Mouse (Mus musculus): ENCODE measurements around the gene Rnaseh2b. TPM values are rescaled to one million over a fixed set of nuclear protein-coding genes. Genes with fewer than 3 reads are reported as not detected.

Rnaseh2b gene
- polyA plus RNA-seq, 1 experiment, result 16.0 TPM

- TF ChIP-seq CTCF (IDR thresholded peaks at IDR 0.05; ENCODE audit: borderline replicate concordance, insufficient read depth, low read depth, low read length) (no peak), POLR2A (IDR thresholded peaks at IDR 0.05; ENCODE audit: borderline replicate concordance, insufficient read depth, low read length) (no peak)
- DNase-seq, result no peak
- 70% methylated on average over 5 of the region's 5 CpGs for WGBS
- Histone ChIP-seq H3K4me3 (replicated peaks; ENCODE audit: insufficient read depth, low read depth, low read length) (no peak overlapping the region), H3K27ac (ENCODE audit: insufficient read depth, low read length) (no peak overlapping the region), H3K4me1 (ENCODE audit: control insufficient read depth, insufficient read depth, low read length) (no peaks in the 10 kb centered on the region), H3K27me3 (ENCODE audit: control insufficient read depth, insufficient read depth, low read length) (no peaks in the 10 kb centered on the region)
Observed at GRCm38 (mm10) chr14:62323457-62323856, 31.1 kb downstream of the Rnaseh2b start.

DNA sequence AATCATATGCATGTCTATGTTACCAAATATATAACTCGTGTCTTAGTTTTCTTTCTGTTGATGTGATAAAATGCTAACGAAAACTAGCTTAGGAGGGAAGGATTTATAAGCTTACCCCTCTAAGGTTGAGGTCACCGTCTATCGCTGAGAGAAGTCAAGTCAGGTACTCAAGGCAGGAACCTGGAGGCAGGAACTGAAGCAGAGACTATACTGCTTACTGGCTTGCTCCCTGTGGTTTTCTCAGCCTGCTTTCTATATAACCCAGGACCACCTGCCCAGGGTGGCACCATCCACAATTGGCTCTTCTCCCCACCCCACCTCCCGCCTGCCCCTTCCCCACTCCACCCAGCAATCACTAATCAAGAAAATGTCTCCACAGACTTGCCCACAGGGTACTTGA lies 32.6 kb downstream of the Rnaseh2b start:
- WGBS, result 93% methylated on average over 5 of the region's 5 CpGs
- DNase-seq, result no peak
- no peak overlapping the region for H3K4me3 ChIP-seq (replicated peaks; ENCODE audit: insufficient read depth, low read depth, low read length)
- H3K27ac ChIP-seq (ENCODE audit: insufficient read depth, low read length), result no peak overlapping the region
- no peaks in the 10 kb centered on the region for H3K27me3 ChIP-seq (ENCODE audit: control insufficient read depth, insufficient read depth, low read length)
- TF ChIP-seq POLR2A (IDR thresholded peaks at IDR 0.05; ENCODE audit: borderline replicate concordance, insufficient read depth, low read length) (no peak), CTCF (IDR thresholded peaks at IDR 0.05; ENCODE audit: borderline replicate concordance, insufficient read depth, low read depth, low read length) (no peak)
- H3K4me1 ChIP-seq (ENCODE audit: control insufficient read depth, insufficient read depth, low read length), result no peaks in the 10 kb centered on the region

DNA sequence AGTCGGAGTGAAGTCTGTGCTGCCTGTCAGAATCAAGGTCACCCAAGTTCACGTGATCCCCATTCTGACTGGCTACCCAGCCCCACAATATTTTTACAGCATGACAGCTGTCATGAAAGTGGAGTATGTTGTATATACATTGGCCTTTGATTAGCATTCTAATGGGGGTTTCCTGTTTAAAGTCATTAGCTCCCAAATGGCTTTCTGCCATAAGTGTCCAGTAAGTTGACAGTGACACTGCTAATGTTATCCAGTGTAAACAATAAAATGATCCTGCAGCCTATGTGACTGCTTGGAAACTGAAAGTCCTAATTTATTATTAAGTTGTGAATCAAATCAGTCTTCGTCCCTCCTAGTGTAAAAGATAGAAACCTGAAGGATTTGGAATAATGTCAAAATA lies 33.6 kb downstream of the Rnaseh2b start:
- no peak overlapping the region for H3K27ac ChIP-seq (ENCODE audit: insufficient read depth, low read length)
- no peaks in the 10 kb centered on the region for H3K27me3 ChIP-seq (ENCODE audit: control insufficient read depth, insufficient read depth, low read length)
- WGBS, result 84% methylated on average over 3 of the region's 3 CpGs
- TF ChIP-seq POLR2A (IDR thresholded peaks at IDR 0.05; ENCODE audit: borderline replicate concordance, insufficient read depth, low read length) (no peak), CTCF (IDR thresholded peaks at IDR 0.05; ENCODE audit: borderline replicate concordance, insufficient read depth, low read depth, low read length) (no peak)
- DNase-seq, result no peak
- no peaks in the 10 kb centered on the region for H3K4me1 ChIP-seq (ENCODE audit: control insufficient read depth, insufficient read depth, low read length)
- no peak overlapping the region for H3K4me3 ChIP-seq (replicated peaks; ENCODE audit: insufficient read depth, low read depth, low read length)

GRCm38 (mm10) chr14:62327171-62327570 lies 34.8 kb downstream of the Rnaseh2b start:
- no peak overlapping the region for H3K27ac ChIP-seq (ENCODE audit: insufficient read depth, low read length)
- TF ChIP-seq CTCF (IDR thresholded peaks at IDR 0.05; ENCODE audit: borderline replicate concordance, insufficient read depth, low read depth, low read length), result no peak
- TF ChIP-seq POLR2A (IDR thresholded peaks at IDR 0.05; ENCODE audit: borderline replicate concordance, insufficient read depth, low read length), result no peak
- WGBS, result 7% methylated on average over 2 of the region's 2 CpGs
- H3K4me1 ChIP-seq (ENCODE audit: control insufficient read depth, insufficient read depth, low read length), result no peaks in the 10 kb centered on the region
- no peaks in the 10 kb centered on the region for H3K27me3 ChIP-seq (ENCODE audit: control insufficient read depth, insufficient read depth, low read length)
- no peak overlapping the region for H3K4me3 ChIP-seq (replicated peaks; ENCODE audit: insufficient read depth, low read depth, low read length)
- DNase-seq, result no peak

- Histone ChIP-seq H3K4me3 (replicated peaks; ENCODE audit: insufficient read depth, low read depth, low read length) (no peak overlapping the region), H3K27ac (ENCODE audit: insufficient read depth, low read length) (no peak overlapping the region)
- 55% methylated on average over 6 of the region's 6 CpGs for WGBS
Observed at GRCm38 (mm10) chr14:62328606-62329005, 36.2 kb downstream of the Rnaseh2b start.

GRCm38 (mm10) chr14:62329631-62330030 lies 37.2 kb downstream of the Rnaseh2b start:
- Histone ChIP-seq H3K4me1 (ENCODE audit: control insufficient read depth, insufficient read depth, low read length) (no peaks in the 10 kb centered on the region), H3K27ac (ENCODE audit: insufficient read depth, low read length) (no peak overlapping the region), H3K27me3 (ENCODE audit: control insufficient read depth, insufficient read depth, low read length) (no peaks in the 10 kb centered on the region), H3K4me3 (replicated peaks; ENCODE audit: insufficient read depth, low read depth, low read length) (no peak overlapping the region)
- WGBS, result 95% methylated on average over 3 of the region's 3 CpGs
- TF ChIP-seq POLR2A (IDR thresholded peaks at IDR 0.05; ENCODE audit: borderline replicate concordance, insufficient read depth, low read length) (no peak), CTCF (IDR thresholded peaks at IDR 0.05; ENCODE audit: borderline replicate concordance, insufficient read depth, low read depth, low read length) (no peak)
- no peak for DNase-seq

More at GRCm38 (mm10) chr14:62328606-62329005, 36.2 kb downstream of the Rnaseh2b start:
- Histone ChIP-seq H3K4me1 (ENCODE audit: control insufficient read depth, insufficient read depth, low read length) (no peaks in the 10 kb centered on the region), H3K27me3 (ENCODE audit: control insufficient read depth, insufficient read depth, low read length) (no peaks in the 10 kb centered on the region)
- DNase-seq, result no peak
- TF ChIP-seq CTCF (IDR thresholded peaks at IDR 0.05; ENCODE audit: borderline replicate concordance, insufficient read depth, low read depth, low read length) (no peak), POLR2A (IDR thresholded peaks at IDR 0.05; ENCODE audit: borderline replicate concordance, insufficient read depth, low read length) (no peak)

GRCm38 (mm10) chr14:62331457-62331856 lies 39.1 kb downstream of the Rnaseh2b start:
- peak overlapping the region; percentile 80 for H3K4me3 ChIP-seq (replicated peaks; ENCODE audit: insufficient read depth, low read depth, low read length)

GRCm38 (mm10) chr14:62331866-62332619 lies 39.7 kb downstream of the Rnaseh2b start:
- Histone ChIP-seq H3K4me1 (ENCODE audit: control insufficient read depth, insufficient read depth, low read length) (no peaks in the 10 kb centered on the region), H3K4me3 (replicated peaks; ENCODE audit: insufficient read depth, low read depth, low read length) (peak overlapping the region; percentile 80), H3K27ac (ENCODE audit: insufficient read depth, low read length) (peak overlapping the region; percentile 91), H3K27me3 (ENCODE audit: control insufficient read depth, insufficient read depth, low read length) (no peaks in the 10 kb centered on the region)
- TF ChIP-seq CTCF (IDR thresholded peaks at IDR 0.05; ENCODE audit: borderline replicate concordance, insufficient read depth, low read depth, low read length) (no peak), POLR2A (IDR thresholded peaks at IDR 0.05; ENCODE audit: borderline replicate concordance, insufficient read depth, low read length) (peak; percentile 10; the same call in 1 of the 2 replicates)
- peak; percentile 87 to 89 for DNase-seq
- under 1% methylated on average over 62 of the region's 62 CpGs for WGBS

More at GRCm38 (mm10) chr14:62331457-62331856, 39.1 kb downstream of the Rnaseh2b start:
- no peak for TF ChIP-seq CTCF (IDR thresholded peaks at IDR 0.05; ENCODE audit: borderline replicate concordance, insufficient read depth, low read depth, low read length)
- WGBS, result 9% methylated on average over 6 of the region's 6 CpGs
- Histone ChIP-seq H3K27ac (ENCODE audit: insufficient read depth, low read length) (no peak overlapping the region), H3K4me1 (ENCODE audit: control insufficient read depth, insufficient read depth, low read length) (no peaks in the 10 kb centered on the region), H3K27me3 (ENCODE audit: control insufficient read depth, insufficient read depth, low read length) (no peaks in the 10 kb centered on the region)
- DNase-seq, result no peak

All from cerebellum, adult 2 months (tissue).